Mouse (Mus musculus) spleen, postnatal 10 days (tissue): Measurements from ENCODE around the gene Arsa.
"Not testable (repeated sequence)": the region's sequence is repeated elsewhere in the genome, so short reads cannot be mapped to it uniquely, and the experiment has no call there.

ENCODE experiments used
- DNase-seq, 2 experiments: peaks; one replicate each; pipeline ENCODE4 v3.0.0; 2021 to 2022; ENCODE audit warnings: low spot score in 2 of 2

The Arsa gene

DNA sequence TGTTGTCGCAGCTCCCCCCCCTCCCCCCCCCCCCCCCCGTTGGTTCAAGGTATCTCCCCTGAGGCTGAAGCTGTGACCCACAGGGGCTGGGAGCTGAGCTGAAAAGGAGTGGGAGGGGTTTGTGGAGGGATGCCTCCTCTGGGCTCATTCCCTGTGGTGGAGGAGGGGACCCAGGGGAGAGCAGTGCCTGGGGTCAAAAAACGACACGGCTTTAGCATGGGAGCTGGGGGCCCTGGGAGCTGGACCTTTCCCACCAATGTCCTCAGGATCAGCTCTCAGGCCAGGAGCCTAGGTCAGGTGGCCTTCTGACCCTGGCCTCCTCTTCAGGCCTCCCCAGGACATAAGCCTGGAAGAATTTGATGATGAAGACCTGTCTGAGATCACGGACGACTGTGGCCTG is 22.4 kb downstream of the Arsa start:
- no peak for DNase-seq

DNA sequence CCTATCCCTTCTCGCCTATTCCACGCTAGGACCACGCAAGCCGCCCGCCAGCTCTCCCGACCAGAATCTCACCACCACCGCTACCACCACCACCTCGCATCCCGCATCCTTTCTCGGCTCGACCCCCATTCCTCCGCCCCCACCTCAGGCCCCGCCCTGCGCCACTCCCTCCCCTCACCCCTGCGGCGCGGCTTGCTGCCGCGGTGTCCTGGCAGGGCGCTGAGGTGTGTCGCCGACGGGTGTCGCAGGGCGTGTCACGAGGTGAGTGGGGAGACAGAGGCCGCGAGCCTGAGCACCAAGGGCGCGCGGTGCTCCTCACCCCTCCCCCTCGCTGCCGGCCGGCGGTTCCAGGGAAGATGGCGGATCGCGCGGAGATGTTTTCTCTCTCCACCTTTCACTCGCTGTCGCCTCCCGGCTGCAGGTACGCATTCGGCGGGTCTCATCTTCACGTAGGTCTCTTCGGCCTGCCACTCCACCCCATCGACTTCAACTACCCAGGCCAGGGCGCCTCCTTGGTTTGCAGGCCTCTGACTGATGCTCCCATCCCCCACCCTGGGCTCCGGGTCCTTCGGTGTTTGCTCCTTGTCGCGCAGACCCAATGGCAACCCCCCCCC is 23.3 kb downstream of the Arsa start, which contains the start of gene Mapk8ip2:
Gene Mapk8ip2, plus strand, starts transcription at position 49 of the 614 bp plus-strand sequence.
- DNase-seq: no peak

DNA sequence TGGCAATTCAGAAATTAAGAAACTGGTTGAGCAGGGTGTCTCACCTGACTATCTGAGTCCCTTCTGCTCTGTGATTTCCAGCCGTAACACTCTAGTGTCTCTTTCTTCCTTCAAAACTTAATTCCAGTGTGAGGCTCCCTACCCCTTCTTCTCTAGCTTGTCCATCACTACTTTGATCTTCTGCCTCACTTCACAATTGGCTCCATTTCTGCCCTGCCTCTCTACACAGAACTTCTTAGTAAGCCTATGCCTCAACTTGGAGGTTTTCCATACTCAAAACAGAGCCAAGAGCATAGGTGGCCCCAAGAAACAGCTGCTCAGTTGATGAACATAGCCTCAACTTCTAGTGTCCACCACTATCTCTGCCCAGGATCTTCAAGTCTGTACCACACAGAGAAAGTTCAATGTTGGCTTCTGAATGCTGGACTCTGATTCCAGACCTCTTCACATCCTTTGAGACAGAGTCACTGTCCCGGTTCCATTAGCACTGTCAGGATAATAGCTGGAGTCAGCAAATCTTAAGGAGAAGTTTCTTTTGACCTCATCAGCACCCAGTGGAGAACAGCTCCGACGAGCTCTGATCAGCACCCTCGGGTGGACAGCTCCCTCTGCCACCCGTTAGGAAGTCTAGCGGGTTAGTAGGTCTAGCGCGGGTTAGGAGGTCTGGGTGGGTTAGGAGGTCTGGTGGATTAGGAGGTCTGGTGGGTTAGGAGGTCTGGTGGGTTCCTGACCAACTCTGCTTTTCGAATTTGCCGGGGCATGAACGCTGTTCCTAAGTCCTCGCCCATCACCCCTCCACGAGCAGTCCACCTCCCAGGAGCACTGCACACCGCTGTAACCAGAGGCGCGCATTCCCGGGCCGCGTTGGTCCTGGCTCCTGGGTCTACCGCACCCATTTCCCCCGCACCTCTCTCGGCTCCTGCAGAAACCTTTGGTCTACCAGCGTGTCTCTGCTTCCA is 24.0 kb downstream of the Arsa start:
- DNase-seq: peak; percentile 47 to 78

DNA sequence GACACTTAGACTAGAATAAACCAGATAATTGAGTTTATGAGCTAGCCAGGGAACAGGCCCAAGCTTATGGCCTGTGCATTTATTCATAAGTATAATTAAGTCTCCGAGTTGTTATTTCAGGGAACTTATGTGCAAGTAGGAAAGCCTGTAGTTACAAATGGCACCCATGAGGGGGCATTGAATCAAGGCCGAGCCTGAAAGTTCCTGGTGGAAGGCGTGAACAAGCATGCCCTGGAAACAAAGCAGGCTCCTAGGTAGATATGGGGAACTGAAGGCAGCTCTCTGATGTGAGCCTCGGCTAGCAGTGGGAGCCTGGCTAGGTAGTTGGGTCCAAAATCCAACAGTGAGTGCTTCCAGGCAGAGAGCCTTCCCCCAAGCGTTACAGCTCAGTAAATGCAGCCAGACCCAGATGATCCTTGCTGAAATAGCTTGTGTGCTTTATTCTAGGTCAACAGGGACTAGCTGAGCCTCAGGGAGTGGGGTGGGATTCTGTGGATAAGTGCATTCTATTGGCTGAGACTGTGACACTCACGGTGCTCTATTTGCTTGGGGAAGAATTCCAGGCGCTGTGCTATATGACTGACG is 34.6 kb downstream of the Arsa start:
- DNase-seq: no peak

DNA sequence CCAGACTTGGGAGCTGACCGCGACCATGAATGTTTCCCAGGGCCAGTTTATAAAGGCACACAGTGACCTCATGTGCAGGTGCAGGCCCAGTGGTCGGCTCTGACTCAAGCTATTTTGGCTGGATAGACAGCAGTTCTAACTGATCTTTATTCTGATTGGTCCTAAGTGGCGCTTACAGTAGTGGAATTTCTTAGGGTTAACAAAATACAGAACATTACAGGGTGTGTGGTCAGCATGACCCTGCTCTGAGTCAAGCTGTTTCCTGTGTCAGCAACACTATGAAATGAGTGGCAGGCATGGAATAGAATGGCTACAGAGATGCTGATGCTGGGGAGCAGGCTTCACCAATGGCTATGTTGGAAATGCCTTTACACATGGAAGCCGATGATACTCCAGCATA is 41.3 kb downstream of the Arsa start:
- DNase-seq: no peak

GRCm38 (mm10) chr15:89434136-89434535 is 43.1 kb downstream of the Arsa start:
- DNase-seq: no peak

DNA sequence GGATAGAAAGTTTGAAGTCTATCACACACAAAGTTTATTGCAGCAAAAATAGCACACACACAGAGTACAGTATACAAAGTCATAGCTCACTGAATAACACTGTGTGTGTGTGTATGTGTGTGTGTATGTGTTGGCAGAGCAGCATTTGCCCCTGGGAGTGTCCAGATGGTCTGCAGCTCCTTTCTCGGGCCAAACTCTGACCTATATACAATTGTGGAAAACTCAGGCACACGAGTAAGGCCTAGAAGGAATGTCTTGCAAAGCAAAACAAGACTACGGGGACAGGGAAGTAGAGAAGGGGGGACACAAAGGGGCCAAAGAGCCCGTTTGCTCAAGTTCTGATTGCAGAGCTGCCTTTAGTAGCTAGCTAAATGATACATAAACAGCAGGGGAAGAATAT is 44.3 kb downstream of the Arsa start:
- DNase-seq: no peak

DNA sequence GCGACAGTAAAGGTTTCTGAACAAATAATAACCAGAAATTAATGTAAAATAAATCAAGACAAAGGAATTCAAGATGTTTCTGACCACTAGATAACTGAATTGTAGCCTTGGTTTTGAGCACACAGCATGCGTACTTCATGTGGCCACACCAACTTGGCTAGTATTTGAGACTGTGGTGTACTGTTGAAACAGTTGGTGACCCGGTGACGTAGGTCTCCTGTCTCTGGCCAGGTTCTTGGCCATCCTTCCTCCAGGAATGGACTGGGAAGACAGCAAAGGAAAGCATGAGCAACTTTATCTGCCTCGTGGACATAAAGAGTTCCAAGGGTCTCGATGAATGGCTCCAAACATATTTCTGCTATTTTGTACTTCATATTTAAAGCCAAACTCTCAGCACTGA is 45.4 kb downstream of the Arsa start:
- DNase-seq: no peak

- DNase-seq: no peak
Measured at GRCm38 (mm10) chr15:89431271-89431670, 46.0 kb downstream of the Arsa start.

DNA sequence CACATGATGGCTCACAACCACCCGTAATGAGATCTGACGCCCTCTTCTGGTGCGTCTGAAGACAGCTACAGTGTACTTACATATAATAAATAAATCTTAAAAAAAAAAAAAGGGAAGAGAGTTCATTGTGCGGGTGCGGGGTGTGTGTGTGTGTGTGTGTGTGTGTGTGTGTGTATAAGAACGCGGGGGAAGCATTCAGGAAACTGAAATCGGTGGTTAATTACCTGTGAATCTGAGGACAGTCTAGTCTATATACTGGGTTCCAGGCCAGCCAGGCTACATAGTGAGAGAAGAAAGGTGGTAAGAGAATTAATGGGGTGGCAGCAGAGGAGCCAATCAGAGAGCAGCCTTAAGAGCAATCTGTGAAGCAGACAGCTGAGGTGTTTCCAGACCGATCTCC is 46.5 kb downstream of the Arsa start:
- not testable (repeated sequence) for DNase-seq

- peak; percentile 28 to 33 for DNase-seq
Measured at GRCm38 (mm10) chr15:89430341-89430740, 46.9 kb downstream of the Arsa start.

- peak; percentile 86 to 94 for DNase-seq
Measured at GRCm38 (mm10) chr15:89429352-89430221, 47.6 kb downstream of the Arsa start, which contains the start of the genes C730034F03Rik, Gm44502 and Chkb. C730034F03Rik (plus strand) TSS chr15:89429589. Gm44502 (minus strand) TSS chr15:89429696. Chkb (minus strand) TSS chr15:89429908.

GRCm38 (mm10) chr15:89428821-89429351 is 48.3 kb downstream of the Arsa start:
- no peak for DNase-seq

DNA sequence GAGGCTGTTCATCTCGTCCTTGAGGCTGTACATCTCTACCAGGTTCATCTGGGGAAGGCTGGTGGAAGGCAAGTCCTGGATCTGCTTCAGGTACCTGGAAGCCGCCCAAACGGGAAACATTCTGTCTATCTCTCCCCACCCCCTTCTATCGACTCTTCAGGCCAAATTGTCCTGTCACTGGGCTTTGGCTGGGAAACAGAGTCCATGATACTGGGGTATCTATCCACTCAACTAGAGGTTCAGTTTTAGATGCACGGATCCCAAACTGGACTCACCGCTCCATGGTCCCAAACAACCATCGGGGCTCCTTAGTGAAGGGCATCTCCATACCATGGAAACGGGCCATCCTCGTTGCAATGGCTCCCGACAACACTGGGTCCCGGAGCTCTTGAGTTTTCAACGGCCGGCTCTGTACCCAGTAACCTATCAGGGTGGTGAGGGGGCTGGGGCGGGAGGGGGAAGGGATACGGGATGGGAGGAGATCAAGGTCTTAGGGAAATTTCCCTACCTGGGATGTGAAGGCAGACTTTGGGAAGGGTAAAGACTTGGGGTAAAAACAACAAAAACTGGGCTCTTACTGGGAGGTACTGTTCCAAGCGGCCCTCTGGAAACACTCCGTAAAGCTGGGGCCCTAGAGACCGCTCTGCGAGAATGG is 49.0 kb downstream of the Arsa start:
- DNase-seq: no peak

DNA sequence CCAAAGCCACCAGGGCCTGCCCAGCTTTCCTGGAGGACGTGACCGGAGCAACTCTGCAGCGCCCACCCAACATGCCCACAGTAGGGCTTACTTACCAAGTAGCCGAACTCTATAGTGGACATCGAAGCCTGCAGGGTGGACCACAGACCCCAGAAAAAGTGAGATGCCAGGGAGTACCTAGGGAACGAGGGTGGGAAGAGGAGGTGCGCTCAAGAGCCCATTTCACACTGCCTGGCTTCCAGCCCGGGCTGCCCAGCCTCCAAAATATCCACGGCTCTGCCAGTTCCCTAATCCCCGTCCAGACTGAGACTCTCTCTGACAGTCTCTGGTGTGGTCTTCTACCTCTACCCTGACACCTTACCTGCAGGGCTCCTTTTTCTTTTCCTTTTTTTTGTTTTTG is 50.5 kb downstream of the Arsa start:
- no peak for DNase-seq

DNA sequence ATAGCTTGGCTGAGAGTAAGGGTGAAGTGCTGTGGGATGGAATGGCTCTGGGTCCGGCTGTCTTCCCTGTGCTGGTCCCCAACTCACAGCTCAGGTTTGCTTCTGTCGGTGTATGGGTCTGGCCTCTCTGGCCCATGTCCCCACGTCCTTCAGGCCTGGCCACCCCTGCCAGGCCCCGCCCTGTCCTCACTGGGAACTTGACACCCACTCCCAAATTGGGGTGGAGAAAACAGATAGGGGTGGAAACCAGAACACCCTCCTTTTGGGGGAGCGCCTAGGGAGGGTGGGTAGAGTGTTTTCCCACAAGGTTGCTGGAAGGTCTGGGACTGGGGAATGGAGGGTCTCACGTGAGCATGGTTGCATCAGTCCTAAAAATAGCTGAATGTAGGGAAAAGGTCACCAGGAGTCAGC is 51.5 kb downstream of the Arsa start, which contains the start of gene Cpt1b:
Gene Cpt1b, minus strand, starts transcription at position 153 of the 411 bp plus-strand sequence.
- DNase-seq: peak in 1 of 2 experiments; percentile 9

- no peak for DNase-seq
Measured at GRCm38 (mm10) chr15:89424621-89425020, 52.6 kb downstream of the Arsa start.
